Mouse (Mus musculus): ENCODE results near the gene Rae1. TPM values are rescaled to one million over a fixed set of nuclear protein-coding genes. Genes with fewer than 3 reads are reported as not detected.

Rae1 gene
- polyA plus RNA-seq, 1 experiment from 2014 or later, result 126 TPM

DNA sequence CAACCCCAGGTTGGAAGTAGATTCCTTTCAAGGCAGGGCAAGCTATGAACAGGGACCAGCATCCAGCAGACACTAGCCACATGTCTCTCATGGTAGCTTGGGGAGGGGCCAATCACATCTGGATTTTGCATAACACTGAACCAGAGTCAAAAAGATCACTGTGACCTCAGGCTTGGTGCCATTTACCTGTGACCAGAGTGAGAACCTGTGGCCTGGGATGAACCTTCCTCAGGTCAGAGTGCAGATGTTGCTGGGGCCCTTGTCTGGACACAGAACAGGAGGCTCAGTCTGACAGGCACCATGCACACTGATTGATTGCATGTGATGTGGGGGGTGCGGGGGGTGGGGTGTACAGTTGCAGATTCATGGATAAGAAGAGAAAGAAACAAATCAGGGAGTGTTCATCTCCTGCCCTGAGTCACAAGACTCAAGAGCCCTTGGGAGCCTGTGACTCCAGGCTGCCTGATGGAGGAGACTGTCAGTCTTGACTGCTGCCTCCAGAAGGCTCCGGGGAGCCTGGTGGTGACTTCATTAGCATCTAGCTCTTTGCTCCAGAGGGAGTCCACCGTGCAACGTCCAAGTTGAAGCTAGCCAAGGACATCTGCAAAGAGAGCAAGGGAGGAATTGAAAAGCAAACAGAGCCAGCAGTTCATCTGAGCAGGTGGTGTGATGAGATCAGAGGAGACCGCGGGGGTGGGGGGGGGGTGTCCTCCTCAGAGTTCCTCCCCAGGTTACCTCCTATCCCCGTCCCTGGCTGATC lies 25.9 kb upstream of the Rae1 start:
- Histone ChIP-seq H3K4me2 (replicated peaks) (no peak overlapping the region), H3K9me3 (no peaks in the 10 kb centered on the region), H3K4me3 (no peak overlapping the region), H3K36me3 (no peaks in the 10 kb centered on the region), H3K4me1 (peaks cover 20% of the 10 kb centered on the region), H3K27me3 (no peaks in the 10 kb centered on the region; the same call in 1 of the 2 replicates), H3K27ac (replicated peaks) (no peak overlapping the region), H3K9ac (replicated peaks) (no peak overlapping the region)
- ATAC-seq (ENCODE audit: low FRiP score, low read depth), result no peak
- 29% methylated on average over 7 of the region's 7 CpGs for WGBS

DNA sequence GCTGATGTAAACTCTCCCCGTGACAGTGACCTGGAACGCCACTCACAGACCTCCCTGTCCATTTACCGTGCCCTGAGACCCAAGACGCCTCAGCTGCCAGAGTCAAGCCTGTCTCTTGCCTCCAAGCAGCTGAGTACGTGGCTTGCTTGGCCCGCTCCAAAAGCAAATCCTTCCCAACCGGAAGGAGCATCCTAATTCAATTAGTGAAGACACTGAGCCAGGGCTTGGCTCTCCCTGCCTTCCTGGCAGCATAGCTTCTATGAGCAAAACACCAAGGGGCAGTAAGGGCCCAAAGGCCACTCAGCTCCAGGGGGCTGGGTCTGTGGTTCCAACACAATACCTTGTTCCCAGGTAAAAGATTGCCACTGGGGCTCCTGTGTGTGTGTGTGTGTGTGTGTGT lies 25.2 kb upstream of the Rae1 start:
- Histone ChIP-seq H3K9me3 (0 out of 2 replicates have a peak, but pooled peaks cover 2% of the 10 kb centered on the region), H3K4me1 (peaks cover 20% of the 10 kb centered on the region), H3K9ac (replicated peaks) (no peak overlapping the region), H3K27me3 (no peaks in the 10 kb centered on the region; the same call in 1 of the 2 replicates), H3K4me3 (no peak overlapping the region), H3K36me3 (no peaks in the 10 kb centered on the region), H3K27ac (replicated peaks) (no peak overlapping the region), H3K4me2 (replicated peaks) (no peak overlapping the region)
- no peak for ATAC-seq (ENCODE audit: low FRiP score, low read depth)
- WGBS, result 29% methylated on average over 7 of the region's 7 CpGs

DNA sequence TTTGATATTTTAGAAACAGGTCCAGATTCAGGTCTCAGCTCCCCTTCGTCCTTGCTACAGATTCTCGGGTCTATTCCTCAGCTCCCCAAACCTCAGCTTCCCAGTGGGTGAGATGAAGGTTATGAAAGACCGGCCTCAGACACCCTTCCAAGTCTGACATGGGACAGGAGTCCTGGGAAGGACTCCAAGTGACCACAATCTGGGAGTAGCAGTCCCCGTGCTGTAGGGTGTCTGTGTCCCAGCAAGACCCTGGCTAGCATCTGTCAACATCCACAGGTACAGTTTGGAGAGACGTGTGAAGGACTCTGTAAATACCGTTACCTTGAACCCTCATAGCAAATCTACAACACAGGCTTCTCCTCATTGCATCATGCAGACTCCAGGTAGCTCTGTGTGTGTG lies 24.8 kb upstream of the Rae1 start:
- WGBS, result 82% methylated on average over 6 of the region's 6 CpGs
- no peak for ATAC-seq (ENCODE audit: low FRiP score, low read depth)
- Histone ChIP-seq H3K27me3 (no peaks in the 10 kb centered on the region; the same call in 1 of the 2 replicates), H3K27ac (replicated peaks) (no peak overlapping the region), H3K4me1 (peaks cover 20% of the 10 kb centered on the region), H3K4me2 (replicated peaks) (no peak overlapping the region), H3K9me3 (peaks cover 6% of the 10 kb centered on the region; the same call in 1 of the 2 replicates), H3K4me3 (no peak overlapping the region), H3K9ac (replicated peaks) (no peak overlapping the region), H3K36me3 (no peaks in the 10 kb centered on the region)

GRCm38 (mm10) chr2:172976661-172977238 lies 23.2 kb upstream of the Rae1 start:
- H3K27ac ChIP-seq (replicated peaks), result no peak overlapping the region; the same call in 1 of the 2 replicates
- peaks cover 6% of the 10 kb centered on the region; the same call in 1 of the 2 replicates for H3K9me3 ChIP-seq
- WGBS, result 25% methylated on average over 7 of the region's 7 CpGs
- H3K4me3 ChIP-seq, result no peak overlapping the region
- no peak overlapping the region for H3K9ac ChIP-seq (replicated peaks)
- no peaks in the 10 kb centered on the region; the same call in 1 of the 2 replicates for H3K27me3 ChIP-seq
- H3K4me2 ChIP-seq (replicated peaks), result peak overlapping the region; percentile 34; the same call in 1 of the 2 replicates
- no peaks in the 10 kb centered on the region for H3K36me3 ChIP-seq
- ATAC-seq (ENCODE audit: low FRiP score, low read depth), result no peak
- H3K4me1 ChIP-seq, result peaks cover 20% of the 10 kb centered on the region

GRCm38 (mm10) chr2:172977409-172978130 lies 22.3 kb upstream of the Rae1 start, which contains the start of gene Spo11:
Gene Spo11, plus strand, starts transcription at chr2:172977700.
- Histone ChIP-seq H3K27me3 (no peaks in the 10 kb centered on the region; the same call in 1 of the 2 replicates), H3K9me3 (peaks cover 6% of the 10 kb centered on the region; the same call in 1 of the 2 replicates), H3K4me3 (0 out of 2 replicates have a peak within 1 kb of the TSS, but pooled peaks have one; percentile 2), H3K36me3 (no peaks in the 10 kb centered on the region), H3K4me1 (peaks cover 20% of the 10 kb centered on the region), H3K4me2 (replicated peaks) (peak within 1 kb of the TSS; percentile 34), H3K27ac (replicated peaks) (no peak within 1 kb of the TSS; the same call in 1 of the 2 replicates), H3K9ac (replicated peaks) (peak within 1 kb of the TSS; percentile 37; the same call in 1 of the 2 replicates)
- ATAC-seq (ENCODE audit: low FRiP score, low read depth), result no peak; the same call in 1 of the 2 replicates
- WGBS, result 13% methylated on average over 14 of the region's 14 CpGs

DNA sequence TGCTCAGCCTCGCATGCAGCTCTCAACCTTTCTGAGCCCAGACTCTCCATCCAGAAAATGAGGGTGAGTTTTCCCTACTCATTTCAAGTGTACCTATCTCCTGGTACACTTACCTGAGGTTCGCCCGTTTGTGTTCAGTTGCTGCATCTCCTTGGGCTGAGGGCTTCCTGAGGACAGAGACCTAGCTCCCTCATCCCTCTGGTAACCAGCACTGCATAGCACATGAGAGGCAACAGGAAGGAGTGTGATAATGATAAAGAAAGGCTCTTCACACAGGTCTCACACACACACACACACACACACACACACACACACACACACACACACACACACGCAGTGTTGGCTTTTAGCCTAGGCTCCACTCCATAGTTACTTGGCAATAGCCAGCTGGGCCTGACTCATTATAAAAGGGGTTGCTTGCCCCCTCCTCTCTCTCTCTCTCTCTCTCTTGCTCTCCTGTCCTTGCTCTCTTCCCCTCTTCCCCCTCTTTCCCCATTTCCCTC lies 21.7 kb upstream of the Rae1 start:
- WGBS, result 61% methylated on average over 4 of the region's 4 CpGs
- peaks cover 20% of the 10 kb centered on the region for H3K4me1 ChIP-seq
- no peak overlapping the region for H3K27ac ChIP-seq (replicated peaks)
- no peak overlapping the region for H3K9ac ChIP-seq (replicated peaks)
- ATAC-seq (ENCODE audit: low FRiP score, low read depth), result no peak
- peaks cover 6% of the 10 kb centered on the region; the same call in 1 of the 2 replicates for H3K9me3 ChIP-seq
- no peak overlapping the region for H3K4me3 ChIP-seq
- H3K4me2 ChIP-seq (replicated peaks), result no peak overlapping the region
- H3K27me3 ChIP-seq, result no peaks in the 10 kb centered on the region; the same call in 1 of the 2 replicates
- no peaks in the 10 kb centered on the region for H3K36me3 ChIP-seq

DNA sequence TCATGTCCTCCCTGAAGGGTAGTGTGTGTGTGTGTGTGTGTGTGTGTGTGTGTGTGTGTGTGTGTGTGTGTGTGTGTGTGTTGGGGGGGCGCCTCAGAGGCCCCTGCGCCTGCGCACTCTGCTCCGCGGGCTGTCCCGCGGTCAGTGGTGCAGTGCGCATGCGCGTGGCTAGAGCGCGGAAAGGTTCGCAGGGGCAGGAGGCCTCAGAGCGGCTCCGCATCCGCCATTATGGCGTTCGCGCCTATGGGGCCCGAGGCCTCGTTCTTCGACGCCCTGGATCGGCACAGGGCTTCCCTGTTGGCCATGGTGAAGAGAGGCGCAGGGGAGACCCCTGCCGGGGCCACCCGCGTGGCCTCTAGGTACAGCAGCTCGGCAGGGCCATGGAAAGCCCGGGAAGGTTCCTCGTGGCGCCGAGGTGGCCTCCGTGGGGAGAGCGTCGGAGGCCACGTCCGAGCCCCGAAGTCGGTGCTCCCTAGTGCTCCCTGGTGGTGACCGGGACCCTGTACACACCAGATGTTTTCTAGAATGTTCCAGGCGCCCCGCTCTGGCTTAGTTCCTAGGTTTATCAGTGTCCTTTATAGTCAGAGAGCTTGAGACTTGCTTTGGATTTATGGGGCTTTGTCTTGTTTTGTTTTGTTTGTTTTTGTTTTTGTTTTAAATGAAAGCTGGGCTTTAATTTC lies 20.1 kb upstream of the Rae1 start:
- WGBS, result 90% methylated on average over 43 of the region's 43 CpGs
- no peak for ATAC-seq (ENCODE audit: low FRiP score, low read depth)
- H3K4me2 ChIP-seq (replicated peaks), result no peak overlapping the region

GRCm38 (mm10) chr2:172982776-172983561 lies 16.9 kb upstream of the Rae1 start:
- H3K9ac ChIP-seq (replicated peaks), result no peak overlapping the region
- H3K27ac ChIP-seq (replicated peaks), result no peak overlapping the region
- no peaks in the 10 kb centered on the region for H3K36me3 ChIP-seq
- H3K4me2 ChIP-seq (replicated peaks), result no peak overlapping the region
- no peak for ATAC-seq (ENCODE audit: low FRiP score, low read depth)
- H3K27me3 ChIP-seq, result 0 out of 2 replicates have a peak, but pooled peaks cover 5% of the 10 kb centered on the region
- H3K4me3 ChIP-seq, result no peak overlapping the region
- peaks cover 6% of the 10 kb centered on the region; the same call in 1 of the 2 replicates for H3K9me3 ChIP-seq
- 78% methylated on average over 9 of the region's 9 CpGs for WGBS
- peaks cover 1% of the 10 kb centered on the region; the same call in 1 of the 2 replicates for H3K4me1 ChIP-seq

More for the DNA sequence above, 20.1 kb upstream of the Rae1 start:
- Histone ChIP-seq H3K4me3 (no peak overlapping the region), H3K4me1 (peaks cover 20% of the 10 kb centered on the region), H3K9ac (replicated peaks) (no peak overlapping the region), H3K27ac (replicated peaks) (no peak overlapping the region), H3K27me3 (no peaks in the 10 kb centered on the region; the same call in 1 of the 2 replicates), H3K9me3 (peaks cover 6% of the 10 kb centered on the region; the same call in 1 of the 2 replicates), H3K36me3 (no peaks in the 10 kb centered on the region)

- Histone ChIP-seq H3K4me1 (no peaks in the 10 kb centered on the region), H3K4me2 (replicated peaks) (no peak overlapping the region), H3K36me3 (no peaks in the 10 kb centered on the region), H3K27me3 (0 out of 2 replicates have a peak, but pooled peaks cover 9% of the 10 kb centered on the region), H3K4me3 (no peak overlapping the region), H3K9ac (replicated peaks) (no peak overlapping the region), H3K9me3 (no peaks in the 10 kb centered on the region), H3K27ac (replicated peaks) (no peak overlapping the region)
- 82% methylated on average over 6 of the region's 6 CpGs for WGBS
- no peak for ATAC-seq (ENCODE audit: low FRiP score, low read depth)
Observed at GRCm38 (mm10) chr2:172990161-172990560, 9.8 kb upstream of the Rae1 start.

GRCm38 (mm10) chr2:172996207-172996606 lies 3.7 kb upstream of the Rae1 start:
- Histone ChIP-seq H3K4me3 (no peak overlapping the region), H3K4me1 (peaks cover 7% of the 10 kb centered on the region), H3K27ac (replicated peaks) (no peak overlapping the region), H3K9me3 (no peaks in the 10 kb centered on the region), H3K9ac (replicated peaks) (no peak overlapping the region), H3K36me3 (no peaks in the 10 kb centered on the region), H3K4me2 (replicated peaks) (no peak overlapping the region), H3K27me3 (peaks cover 20% of the 10 kb centered on the region)
- ATAC-seq (ENCODE audit: low FRiP score, low read depth), result no peak
- WGBS, result 14% methylated on average over 4 of the region's 4 CpGs

Data from midbrain, embryonic 12.5 days (tissue).